Mouse (Mus musculus) 416B (cell line): Measurements from ENCODE around the gene Scap.
A peak's percentile ranks its signal among the peaks of the same experiment; 100 is the strongest.

Source experiments
- DNase-seq: peaks from one replicate; pipeline ENCODE4 v3.0.0; 2011; ENCODE audit warnings: low read depth

Scap gene

DNA sequence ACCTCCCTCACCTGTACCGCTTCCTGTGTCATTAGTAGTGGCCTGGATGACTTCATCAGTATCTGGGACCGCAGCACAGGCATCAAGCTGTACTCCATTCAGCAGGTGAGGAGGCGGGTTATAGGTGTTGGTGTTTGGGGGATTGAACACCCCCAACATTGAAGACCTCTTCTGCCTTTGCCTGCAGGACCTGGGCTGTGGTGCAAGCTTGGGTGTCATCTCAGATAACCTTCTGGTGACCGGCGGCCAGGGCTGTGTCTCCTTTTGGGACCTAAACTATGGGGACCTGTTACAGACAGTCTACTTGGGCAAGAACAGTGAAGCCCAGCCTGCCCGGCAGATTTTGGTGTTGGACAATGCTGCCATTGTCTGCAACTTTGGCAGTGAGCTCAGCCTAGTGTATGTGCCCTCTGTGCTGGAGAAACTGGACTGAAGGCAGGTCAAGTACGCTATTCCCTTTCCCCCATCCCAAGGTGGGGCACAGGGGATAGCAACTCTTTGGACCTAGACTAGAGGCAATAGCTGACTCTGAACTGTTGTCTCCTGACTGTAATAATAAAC, 51.4 kb downstream of the Scap start:
- DNase-seq, result no peak

DNA sequence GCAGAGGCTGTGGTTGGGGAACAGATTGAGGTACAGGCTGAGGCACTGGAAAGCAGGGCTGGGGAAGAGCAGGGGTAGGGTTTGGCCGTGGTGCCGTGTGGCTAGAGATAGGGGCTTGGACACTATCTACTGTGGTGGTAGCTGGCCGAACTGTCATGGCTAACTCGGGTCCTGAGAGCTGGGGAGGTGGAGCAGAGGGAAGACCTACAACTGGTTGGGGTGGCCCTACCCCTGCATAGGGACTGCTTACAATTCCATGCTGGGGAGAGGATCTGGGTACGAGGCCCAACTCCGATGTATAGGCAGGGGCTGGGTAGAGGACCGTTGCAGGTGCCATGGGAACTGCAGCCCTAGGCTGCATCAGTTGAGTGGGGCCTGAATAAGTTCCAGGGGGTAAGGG, 54.9 kb downstream of the Scap start:
- no peak for DNase-seq

DNA sequence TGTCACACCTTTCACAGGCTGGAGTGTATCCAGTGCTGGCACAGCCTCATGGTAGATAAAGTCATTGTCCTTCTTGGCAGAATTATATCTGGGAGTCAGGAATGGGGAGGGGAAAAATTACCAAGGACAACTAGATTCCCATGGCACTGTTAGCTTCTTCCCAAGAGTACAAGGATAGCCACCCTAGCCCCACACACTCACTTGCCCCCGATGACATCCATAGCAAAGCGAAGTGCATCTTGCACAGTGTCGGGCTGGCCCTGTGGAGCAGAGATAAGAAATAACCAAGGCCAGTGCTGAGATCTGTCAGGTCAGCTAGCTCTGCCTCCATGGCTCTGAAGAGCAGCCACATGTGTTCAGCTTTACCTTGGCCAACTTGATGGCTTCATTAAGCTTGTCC, 57.8 kb downstream of the Scap start:
- DNase-seq, result no peak

DNA sequence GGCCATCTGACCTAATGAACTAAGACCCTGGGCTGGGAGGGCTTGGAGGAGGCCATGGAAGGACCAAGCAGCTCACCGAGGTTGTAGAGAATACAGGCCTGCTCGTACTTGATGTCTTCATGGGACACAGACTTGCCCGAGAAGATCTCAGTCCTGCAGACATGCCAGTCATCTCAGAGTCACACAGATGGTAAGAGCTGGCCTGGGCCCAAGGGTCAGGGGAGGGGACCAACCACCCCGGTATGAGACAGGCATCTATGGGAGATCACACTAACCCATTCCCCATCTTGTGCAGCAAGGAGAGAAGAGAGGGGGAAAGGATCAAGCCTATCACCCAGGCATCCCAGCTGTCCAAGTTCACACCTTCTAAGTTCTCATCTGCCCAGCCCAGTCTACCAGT, 60.2 kb downstream of the Scap start:
- no peak for DNase-seq

DNA sequence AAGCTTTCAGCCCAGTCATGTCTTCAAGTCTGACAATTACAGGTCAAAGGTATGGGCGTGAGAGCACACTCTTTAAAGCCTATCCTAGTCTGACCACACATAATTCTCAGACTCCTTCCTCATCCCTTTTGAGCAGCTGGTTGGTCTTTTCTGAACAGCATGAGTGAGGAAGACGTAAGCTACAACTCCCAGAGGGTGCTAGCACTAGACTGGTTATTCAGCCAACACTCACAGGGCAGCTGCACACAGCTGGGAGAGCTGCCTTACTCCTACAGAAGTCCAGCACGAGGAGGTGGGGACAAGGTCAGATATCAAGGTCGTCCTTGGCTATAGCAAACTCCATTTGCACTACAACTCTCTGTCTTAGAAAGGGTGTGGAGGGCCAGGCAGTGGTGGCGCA, 67.6 kb downstream of the Scap start:
- DNase-seq, result no peak

DNA sequence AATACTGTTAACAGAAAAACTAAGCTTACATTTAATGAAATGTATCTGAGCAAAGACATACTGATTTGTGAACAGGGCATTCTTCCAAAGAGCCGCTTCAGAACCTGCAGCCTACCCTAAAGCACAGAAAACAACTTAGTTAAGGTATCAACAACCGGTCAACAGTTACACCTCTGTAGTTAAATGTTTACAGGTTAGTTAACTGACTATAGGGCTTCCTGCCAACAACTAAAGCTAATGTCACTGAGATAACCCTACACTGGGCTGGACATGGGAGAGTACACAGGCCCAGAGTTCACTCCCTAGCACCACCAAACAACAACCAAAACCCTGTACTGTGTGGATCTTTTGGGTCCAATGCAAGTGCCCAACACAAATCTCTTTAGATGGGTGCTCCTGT, 69.6 kb downstream of the Scap start:
- DNase-seq, result no peak

DNA sequence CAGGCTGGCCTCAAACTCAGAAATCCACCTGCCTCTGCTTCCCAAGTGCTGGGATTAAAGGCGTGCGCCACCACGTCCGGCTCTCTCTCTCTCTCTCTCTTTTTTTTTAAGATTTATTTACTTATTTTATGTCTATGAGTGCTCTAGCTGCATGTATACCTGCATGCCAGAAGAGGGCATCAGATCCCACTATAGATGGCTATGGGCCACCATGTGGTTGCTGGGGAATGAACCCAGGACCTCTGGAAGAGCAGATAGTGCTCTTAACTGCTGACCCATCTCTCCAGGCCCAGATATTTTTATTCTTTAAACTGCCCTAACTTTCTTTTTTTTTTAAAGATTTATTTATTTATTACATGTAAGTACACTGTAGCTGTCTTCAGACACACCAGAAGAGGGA, 70.2 kb downstream of the Scap start:
- peak; percentile 43 for DNase-seq

DNA sequence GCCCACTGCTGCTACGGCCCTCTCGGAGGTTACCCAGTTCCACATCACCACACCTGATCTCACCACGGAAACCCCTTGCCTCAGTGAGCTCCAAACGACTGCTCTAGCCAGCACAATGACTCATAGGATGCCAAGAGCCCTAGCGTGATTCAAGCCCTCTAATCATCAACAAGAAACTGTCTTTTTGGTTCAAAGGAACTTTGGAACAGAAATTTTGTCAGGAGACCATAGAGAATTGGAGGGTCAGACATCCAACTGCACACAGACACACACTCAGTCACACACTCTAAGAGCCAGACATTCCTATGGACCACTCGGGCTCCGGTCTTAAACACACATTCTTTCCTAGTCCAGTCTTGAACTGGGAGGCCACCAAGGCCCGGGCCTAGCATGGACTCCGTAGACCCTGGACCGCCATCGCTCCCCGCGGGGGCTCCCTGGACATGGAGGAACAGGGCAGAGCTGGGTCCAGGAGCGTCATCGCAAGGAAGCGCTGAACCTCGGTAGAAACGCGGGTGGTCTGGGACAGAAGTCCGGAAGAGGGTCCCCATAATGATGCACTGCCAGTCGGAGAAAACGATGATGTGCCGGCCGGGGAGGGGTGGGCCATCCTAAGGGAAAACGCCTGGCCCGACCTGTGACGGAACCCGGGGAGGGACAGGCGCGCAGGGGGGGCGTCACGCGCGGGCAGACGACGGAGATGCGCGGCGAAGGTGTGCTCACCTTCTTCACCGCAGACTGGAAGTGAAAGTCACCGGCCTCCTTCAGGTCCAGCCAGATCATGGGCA, 74.4 kb downstream of the Scap start:
- DNase-seq, result peak; percentile 69

DNA sequence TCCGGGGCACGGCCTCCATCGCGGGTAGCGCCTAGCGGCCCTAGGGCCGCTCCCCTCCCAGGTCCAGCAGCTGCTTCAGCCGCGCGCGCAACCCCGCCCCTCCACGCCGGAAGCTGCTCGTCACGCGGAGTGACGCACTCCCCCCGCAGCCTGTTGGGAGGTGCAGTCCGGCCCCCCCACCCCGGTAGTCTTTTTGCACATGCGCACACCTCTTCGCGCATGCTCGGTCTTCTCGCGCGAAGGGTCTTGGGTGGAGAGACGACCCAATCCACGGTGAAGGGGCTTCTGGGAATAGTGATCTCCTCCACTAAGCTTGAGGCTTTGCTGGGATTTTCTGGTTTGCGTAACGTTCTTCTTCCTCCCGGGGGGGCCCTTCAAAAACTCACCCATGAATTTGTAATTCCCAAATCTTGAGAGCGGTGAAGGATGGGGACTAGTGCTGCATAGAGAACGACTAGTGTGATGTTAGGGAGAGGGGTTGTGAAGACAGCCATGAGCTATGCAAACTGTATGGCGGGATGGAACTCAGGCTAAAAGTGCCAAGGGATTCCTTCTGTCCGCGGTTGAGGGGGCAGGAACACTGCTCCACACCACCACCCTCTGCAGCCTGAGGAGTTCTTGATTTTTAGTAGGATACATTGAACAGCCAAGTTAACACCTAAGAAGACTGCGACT, 75.1 kb downstream of the Scap start, which contains the start of gene Ptpn23:
Gene Ptpn23, minus strand, starts transcription at position 115 of the 675 bp plus-strand sequence.
- peak; percentile 97 for DNase-seq

DNA sequence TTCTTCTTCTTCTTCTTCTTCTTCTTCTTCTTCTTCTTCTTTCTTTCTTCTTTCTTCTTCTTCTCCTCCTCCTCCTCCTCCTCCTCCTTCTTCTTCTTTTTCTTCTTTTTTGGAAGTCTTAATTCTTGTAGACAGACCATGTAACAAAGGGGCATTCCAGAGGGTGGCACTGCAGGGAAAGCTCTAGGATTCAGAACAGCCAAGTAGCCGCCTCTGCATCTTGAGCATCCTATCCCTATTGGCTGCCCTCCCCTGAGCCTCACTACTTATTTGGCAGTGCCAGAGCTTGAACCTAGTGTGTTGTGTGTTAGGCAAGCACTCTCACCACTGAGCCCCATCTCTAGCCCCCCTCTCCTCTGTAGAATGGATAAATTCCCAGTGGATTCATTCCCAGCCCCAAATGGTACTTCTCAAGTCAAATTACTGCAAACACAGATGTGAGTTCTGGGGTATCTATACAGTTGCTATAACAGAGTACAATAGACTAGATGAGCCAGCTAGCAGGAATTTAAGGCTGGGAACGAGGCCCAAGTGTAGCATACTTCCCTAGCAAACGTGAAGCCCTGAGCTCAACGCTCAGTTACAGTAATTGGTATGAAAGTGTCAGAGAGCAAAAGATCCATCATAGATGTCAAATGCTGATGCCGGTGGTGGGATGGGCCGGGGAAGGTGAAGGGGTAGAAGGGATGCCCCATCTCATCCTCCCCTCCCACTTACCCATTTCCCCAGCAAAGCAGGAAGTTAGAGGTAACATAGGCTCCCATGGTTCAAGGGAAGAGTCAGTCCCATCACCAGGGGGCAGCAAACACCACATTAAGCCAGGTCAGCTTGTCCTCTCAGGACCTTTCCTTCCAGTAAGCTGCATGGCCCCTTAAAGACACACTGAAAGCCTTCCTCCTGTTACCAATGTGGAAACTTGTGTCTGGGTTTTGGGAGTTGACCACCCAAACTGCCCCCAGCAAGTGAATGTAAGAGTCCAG, 78.1 kb downstream of the Scap start:
- DNase-seq, result peak; percentile 91

DNA sequence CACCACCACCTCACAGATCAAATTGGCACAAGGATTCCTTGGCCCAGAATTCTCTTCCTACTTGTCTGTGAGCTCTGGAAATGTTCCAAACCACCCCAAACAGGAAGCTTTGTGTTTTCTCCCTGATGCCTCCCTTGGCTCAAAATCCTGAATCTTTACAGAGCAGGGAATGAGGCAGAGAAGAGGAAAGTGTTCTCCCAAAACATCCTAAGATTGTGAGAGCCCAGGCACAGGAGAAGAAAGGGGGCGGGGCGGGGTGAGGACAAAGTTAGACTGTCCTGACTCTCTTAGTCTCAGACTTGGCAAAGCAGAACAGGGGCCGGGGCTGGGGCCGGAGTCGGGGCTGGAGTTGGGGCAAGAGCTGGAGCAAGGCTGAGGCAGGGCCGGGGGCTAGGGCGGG, 79.8 kb downstream of the Scap start:
- no peak for DNase-seq

DNA sequence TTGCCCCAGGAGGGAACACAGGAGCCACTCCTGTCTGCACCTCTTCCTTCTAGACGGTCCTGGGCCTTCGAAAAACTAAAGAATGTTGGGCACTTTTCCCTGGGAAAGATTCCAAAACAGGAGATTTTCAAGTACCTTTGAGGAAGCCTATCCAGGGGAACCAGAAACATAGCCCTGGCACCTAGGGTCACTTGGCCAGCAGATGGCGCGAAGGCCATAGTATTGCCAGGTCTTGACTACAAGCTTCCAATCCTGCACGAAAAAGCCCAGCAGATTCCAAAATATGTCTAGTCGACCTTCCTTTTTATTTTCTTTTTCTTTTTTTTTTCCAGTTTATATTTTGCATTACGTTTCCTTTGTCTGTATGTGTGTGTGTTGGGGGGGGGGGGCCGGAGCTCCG, 80.7 kb downstream of the Scap start:
- DNase-seq, result peak; percentile 74

DNA sequence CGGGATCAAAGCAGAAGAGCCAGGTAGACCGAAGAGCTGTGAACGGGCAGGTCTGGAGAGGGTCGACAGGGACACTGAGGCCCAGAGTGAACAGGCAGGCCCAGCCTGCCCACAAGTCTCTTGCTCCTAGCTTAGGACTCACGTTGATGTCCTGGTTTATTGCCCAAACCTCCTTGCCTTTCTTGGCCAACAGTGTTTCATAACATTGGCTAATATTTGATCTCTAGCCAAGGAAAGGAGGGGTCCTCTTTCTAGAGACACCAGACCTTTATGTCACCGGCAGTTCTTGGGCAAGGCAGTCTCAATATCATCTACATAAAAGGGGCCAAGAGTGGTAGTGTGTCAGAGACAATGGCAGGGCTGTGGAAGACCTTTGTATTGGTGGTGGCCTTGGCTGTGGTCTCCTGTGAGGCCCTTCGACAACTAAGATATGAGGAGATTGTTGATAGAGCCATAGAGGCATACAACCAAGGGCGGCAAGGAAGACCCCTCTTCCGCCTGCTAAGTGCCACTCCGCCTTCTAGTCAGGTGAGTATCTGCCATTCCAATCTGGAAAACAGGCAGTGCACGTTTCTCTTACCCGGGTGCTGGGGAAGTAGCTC, 86.5 kb downstream of the Scap start, which contains the start of gene Ngp:
Gene Ngp, plus strand, starts transcription at position 237 of the 602 bp plus-strand sequence.
- DNase-seq, result peak; percentile 63

DNA sequence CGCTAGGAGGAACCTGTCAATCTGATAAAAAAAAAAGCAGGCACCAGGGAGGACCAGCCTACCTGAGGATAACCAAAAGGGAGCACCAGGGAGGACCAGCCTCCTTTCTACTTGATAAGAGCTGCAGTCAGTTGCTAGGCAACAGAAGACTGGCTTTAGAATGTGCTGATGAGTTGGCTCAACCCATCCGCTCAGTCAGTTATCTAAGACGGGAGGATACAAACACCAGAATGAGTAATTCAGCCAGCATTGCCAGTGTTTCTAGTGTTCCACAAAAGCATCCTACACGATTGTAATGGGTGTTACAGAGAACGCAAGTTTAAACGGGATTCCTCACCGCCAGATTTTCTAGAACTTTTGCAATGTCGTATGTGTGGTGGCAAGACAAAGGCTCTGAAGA, 98.2 kb downstream of the Scap start:
- DNase-seq, result no peak

DNA sequence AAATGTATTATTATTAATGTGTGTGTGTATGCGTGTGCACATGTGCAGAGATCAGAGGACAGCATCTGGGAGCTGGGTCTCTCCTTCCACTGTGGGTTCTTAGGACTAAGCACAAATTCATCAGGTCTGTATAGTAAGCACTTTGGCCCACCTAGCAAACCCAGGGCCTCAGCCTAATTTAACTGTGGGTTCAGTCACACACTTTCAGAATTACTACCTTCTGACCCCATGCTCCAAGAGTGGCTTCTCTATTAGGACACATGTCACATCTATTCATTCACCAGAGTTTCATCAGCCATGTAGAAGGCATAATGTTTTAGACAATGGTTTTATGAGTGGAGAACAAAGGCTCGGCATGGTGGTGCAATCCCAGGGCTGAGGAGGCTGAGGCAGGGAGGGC, 100.0 kb downstream of the Scap start:
- DNase-seq, result no peak
